Comparison of ENCODE assay signal across 7 mouse cellular contexts in the genomic region with DNA sequence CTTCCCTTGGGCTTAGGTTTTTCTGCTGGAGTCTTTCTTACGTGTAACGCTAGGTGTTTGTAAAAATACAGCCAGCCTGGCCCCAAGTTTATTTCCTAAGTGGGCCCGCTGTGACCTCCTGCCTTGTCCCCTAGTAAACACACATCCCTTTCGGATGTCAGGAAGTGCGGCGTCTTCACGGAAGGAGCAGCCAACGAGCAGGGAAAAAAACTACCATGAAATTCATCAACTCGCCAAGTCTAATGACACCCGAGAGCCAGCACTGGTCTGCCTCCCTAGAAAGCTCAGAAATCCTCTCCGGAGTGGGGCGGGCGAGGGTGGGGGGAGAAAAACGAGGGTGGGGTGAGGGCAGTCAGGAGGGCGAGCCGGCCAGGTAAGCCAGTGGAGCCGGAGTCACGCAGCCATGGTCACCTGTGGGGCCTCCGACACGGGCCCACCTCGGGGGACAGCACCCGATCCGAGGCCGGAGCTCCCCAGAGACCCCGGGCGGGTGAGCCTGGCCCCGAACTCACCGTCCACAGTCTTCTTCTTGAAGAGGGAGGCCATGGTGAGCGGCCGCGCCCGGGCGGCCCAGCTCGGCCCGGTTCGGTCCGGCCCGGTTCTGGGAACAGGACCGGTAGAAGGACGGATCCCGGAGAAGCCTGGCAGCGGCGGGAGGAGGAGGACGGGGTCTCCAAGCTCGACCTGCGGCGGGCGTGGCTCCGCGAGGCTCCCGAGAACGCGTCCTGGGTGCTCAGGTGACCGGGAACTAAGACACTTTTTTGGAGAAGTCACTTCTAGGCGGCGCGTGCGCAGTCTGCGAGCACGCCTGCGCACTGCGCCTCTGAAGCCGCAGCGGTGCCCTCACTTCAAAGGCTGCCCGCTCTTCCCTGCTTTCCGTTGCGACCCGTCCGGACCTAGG. TPM values are rescaled to one million over a fixed set of nuclear protein-coding genes. Genes with fewer than 3 reads are reported as not detected.
DNase-seq lines count a peak whose midpoint lies in the region; ATAC-seq lines count a peak whose summit lies in the region.

A gene (minus strand): TSS at position 764 of the 901 bp plus-strand sequence.

- peak within 1 kb of the TSS; percentile 96 for H3K9ac ChIP-seq in intestine, embryonic 15.5 days
- H3K9ac ChIP-seq in midbrain, embryonic 12.5 days (replicated peaks), result peak within 1 kb of the TSS; percentile 74

- H3K27me3 ChIP-seq in intestine, embryonic 15.5 days (replicated peaks), result no peaks in the 10 kb centered on the region
- H3K27me3 ChIP-seq in midbrain, embryonic 12.5 days, result no peaks in the 10 kb centered on the region

- peak; percentile 91 for DNase-seq in adrenal gland, adult 2 months
- DNase-seq in embryo, embryonic 11 days, result peak; percentile 93
- DNase-seq in gastrocnemius, postnatal 36 days, result peak; percentile 69 to 82
- DNase-seq in left cerebral cortex, postnatal 4 days, result peak; percentile 87
- peak; percentile 62 for DNase-seq in spleen, adult 12 weeks (ENCODE audit: low spot score)

- H3K36me3 ChIP-seq in intestine, embryonic 15.5 days, result no peaks in the 10 kb centered on the region
- H3K36me3 ChIP-seq in midbrain, embryonic 12.5 days, result no peaks in the 10 kb centered on the region

- peaks cover 6% of the 10 kb centered on the region; the same call in 1 of the 2 replicates for H3K4me1 ChIP-seq in intestine, embryonic 15.5 days (replicated peaks)
- peaks cover 9% of the 10 kb centered on the region for H3K4me1 ChIP-seq in midbrain, embryonic 12.5 days

- H3K9me3 ChIP-seq in intestine, embryonic 15.5 days, result no peaks in the 10 kb centered on the region
- no peaks in the 10 kb centered on the region for H3K9me3 ChIP-seq in midbrain, embryonic 12.5 days

- H3K27ac ChIP-seq in intestine, embryonic 15.5 days, result peak within 1 kb of the TSS; percentile 77
- no peak within 1 kb of the TSS; the same call in 1 of the 2 replicates for H3K27ac ChIP-seq in midbrain, embryonic 12.5 days (replicated peaks)

- H3K4me2 ChIP-seq in intestine, embryonic 15.5 days (replicated peaks), result peak within 1 kb of the TSS; percentile 61
- H3K4me2 ChIP-seq in midbrain, embryonic 12.5 days (replicated peaks), result peak within 1 kb of the TSS; percentile 93

- intact Hi-C loops in gastrocnemius, postnatal 36 days (cut with DNase I), result no loop called here
- intact Hi-C loops in left cerebral cortex, postnatal 4 days (cut with DNase I), result no loop called here

- peak; percentile 90 for ATAC-seq in intestine, embryonic 15.5 days
- peak; percentile 94 for ATAC-seq in midbrain, embryonic 12.5 days (ENCODE audit: low FRiP score, low read depth)

- WGBS in intestine, embryonic 15.5 days, result under 1% methylated on average over 69 of the region's 69 CpGs
- WGBS in midbrain, embryonic 12.5 days, result under 1% methylated on average over 68 of the region's 69 CpGs

- peak within 1 kb of the TSS; percentile 96 for H3K4me3 ChIP-seq in intestine, embryonic 15.5 days (replicated peaks)
- H3K4me3 ChIP-seq in midbrain, embryonic 12.5 days, result peak within 1 kb of the TSS; percentile 71

RNA-seq across cellular contexts. Expression of the gene that starts here (rescaled TPM):
- 10 to 100 TPM; 47.6 to 60.1 TPM for total RNA-seq in adrenal gland, adult 2 months (2021)
- 42.8 and 45.2 TPM in 2 replicates for polyA plus RNA-seq in adrenal gland, adult 2 months (2012; rRNA removed)
- total RNA-seq in gastrocnemius, postnatal 36 days (2021), result 10 to 100 TPM; 28.2 to 30.4 TPM
- polyA plus RNA-seq in intestine, embryonic 15.5 days (2015; fragmentation: Nextera tagmentation; extraction: Ambion mirVana), result 126 and 143 TPM in 2 replicates
- 10 to 100 TPM; 90.4 to 93.1 TPM for total RNA-seq in left cerebral cortex, postnatal 4 days (2021)
- 36.9 and 43.3 TPM in 2 replicates for polyA plus RNA-seq in midbrain, embryonic 12.5 days (2016; fragmentation: Nextera tagmentation; extraction: Ambion mirVana)
